Mouse (Mus musculus) spleen, adult 2 months (tissue): Measurements from ENCODE around the gene Dppa2. TPM values are rescaled to one million over a fixed set of nuclear protein-coding genes. Genes with fewer than 3 reads are reported as not detected.
"Not testable (repeated sequence)": the region's sequence is repeated elsewhere in the genome, so short reads cannot be mapped to it uniquely, and the experiment has no call there.

Experiments
- DNase-seq, 2 experiments: peaks; one replicate each; pipeline versions ENCODE4 v3.0.0 to v3.0.0-alpha.2; 2012 to 2021; ENCODE audit warnings: low spot score in 2 of 2, low read depth in 1 of 2
- H3K27ac ChIP-seq: fragments of 200-500 bp; 2 replicates; pipeline ENCODE4 v1.5.1; 2012; ENCODE audit warnings: low read length, inconsistent platforms; ENCODE audit not compliant: insufficient read depth
- H3K27me3 ChIP-seq: fragments of 200-500 bp; 2 replicates; pipeline ENCODE4 v1.6.1; 2012; ENCODE audit warnings: mild to moderate bottlenecking, moderate library complexity, low read length, inconsistent platforms; ENCODE audit not compliant: control insufficient read depth, insufficient read depth
- H3K36me3 ChIP-seq: fragments of 200-500 bp; 2 replicates; pipeline ENCODE4 v1.6.1; 2012; ENCODE audit warnings: mild to moderate bottlenecking, low read length, inconsistent platforms; ENCODE audit not compliant: control insufficient read depth, insufficient read depth
- H3K4me1 ChIP-seq: fragments of 200-500 bp; 2 replicates; pipeline ENCODE4 v1.6.1; 2011; ENCODE audit warnings: inconsistent platforms; ENCODE audit not compliant: control insufficient read depth, insufficient read depth, insufficient read length
- H3K4me3 ChIP-seq: fragments of 200-500 bp; 2 replicates; pipeline ENCODE4 v1.5.1; 2011; ENCODE audit warnings: mild to moderate bottlenecking, inconsistent platforms; ENCODE audit not compliant: insufficient read depth, insufficient read length; ENCODE audit errors: extremely low read depth
- CTCF ChIP-seq: fragments of 200-500 bp; IDR thresholded peaks from 2 replicates; pipeline ENCODE4 v1.5.1; 2011; ENCODE audit warnings: mild to moderate bottlenecking, inconsistent platforms; ENCODE audit not compliant: insufficient read depth, insufficient read length, insufficient replicate concordance; ENCODE audit errors: extremely low read depth
- POLR2A ChIP-seq: fragments of 200-500 bp; IDR thresholded peaks from 2 replicates; pipeline ENCODE4 v1.6.1; 2011; ENCODE audit warnings: low read depth, low read length, inconsistent platforms
- WGBS: fragments of 180-500 bp; shearing (Covaris S2); methylation state at CpG from one replicate; pipeline ENCODE4 v1.1.7; 2018; 5-methylcytosine and 5-hydroxymethylcytosine counted together
- polyA plus RNA-seq: library from polyadenylated mRNA; depleted of rRNA; stranded (reverse); fragments of >200 nt; gene quantifications from 2 replicates; pipeline ENCODE4 v1.2.3, GENCODE M21; 2012

The Dppa2 gene
- polyA plus RNA-seq, 1 experiment = 0.04 TPM

GRCm38 (mm10) chr16:48282801-48283200, 20.9 kb upstream of the Dppa2 start:
- H3K4me1 ChIP-seq = no peaks in the 10 kb centered on the region
- H3K4me3 ChIP-seq = no peak overlapping the region
- DNase-seq = no peak
- no peaks in the 10 kb centered on the region for H3K36me3 ChIP-seq
- WGBS = 76% methylated on average over 1 of the region's 1 CpGs
- no peaks in the 10 kb centered on the region for H3K27me3 ChIP-seq
- H3K27ac ChIP-seq = no peak overlapping the region
- TF ChIP-seq POLR2A = no peak
- no peak for TF ChIP-seq CTCF

GRCm38 (mm10) chr16:48283517-48283916, 20.2 kb upstream of the Dppa2 start, which contains the start of gene Dppa4:
Dppa4 (plus strand) TSS chr16:48283733.
- Histone ChIP-seq H3K4me3 (no peak within 1 kb of the TSS), H3K27ac (no peak within 1 kb of the TSS), H3K4me1 (no peaks in the 10 kb centered on the region), H3K36me3 (no peaks in the 10 kb centered on the region), H3K27me3 (no peaks in the 10 kb centered on the region)
- no peak for DNase-seq
- WGBS = 75% methylated on average over 4 of the region's 4 CpGs
- TF ChIP-seq POLR2A (no peak), CTCF (no peak)

DNA sequence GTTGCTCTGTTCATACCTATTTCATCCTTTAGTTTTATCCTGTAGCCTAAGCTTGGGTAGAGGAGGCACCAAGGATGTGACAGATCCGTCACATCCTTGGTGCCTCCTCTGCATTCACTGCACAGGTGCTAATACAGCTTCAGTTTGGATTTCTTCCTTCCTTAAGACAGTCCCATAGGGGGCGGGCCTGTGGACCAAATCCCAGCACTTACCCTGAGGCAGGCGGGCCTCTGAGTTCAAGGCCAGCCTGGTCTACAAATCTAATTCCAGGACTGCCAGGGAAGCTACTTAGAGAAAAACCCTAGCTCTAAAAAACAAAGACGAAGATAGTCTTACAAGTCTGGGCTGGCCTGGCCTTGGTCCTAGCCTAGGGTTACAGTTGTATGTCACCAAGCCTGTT, 18.2 kb upstream of the Dppa2 start:
- Histone ChIP-seq H3K36me3 (no peaks in the 10 kb centered on the region), H3K27me3 (no peaks in the 10 kb centered on the region), H3K4me3 (no peak overlapping the region), H3K4me1 (no peaks in the 10 kb centered on the region), H3K27ac (no peak overlapping the region)
- TF ChIP-seq CTCF (no peak), POLR2A (no peak)
- 92% methylated on average over 4 of the region's 4 CpGs for WGBS
- no peak for DNase-seq

DNA sequence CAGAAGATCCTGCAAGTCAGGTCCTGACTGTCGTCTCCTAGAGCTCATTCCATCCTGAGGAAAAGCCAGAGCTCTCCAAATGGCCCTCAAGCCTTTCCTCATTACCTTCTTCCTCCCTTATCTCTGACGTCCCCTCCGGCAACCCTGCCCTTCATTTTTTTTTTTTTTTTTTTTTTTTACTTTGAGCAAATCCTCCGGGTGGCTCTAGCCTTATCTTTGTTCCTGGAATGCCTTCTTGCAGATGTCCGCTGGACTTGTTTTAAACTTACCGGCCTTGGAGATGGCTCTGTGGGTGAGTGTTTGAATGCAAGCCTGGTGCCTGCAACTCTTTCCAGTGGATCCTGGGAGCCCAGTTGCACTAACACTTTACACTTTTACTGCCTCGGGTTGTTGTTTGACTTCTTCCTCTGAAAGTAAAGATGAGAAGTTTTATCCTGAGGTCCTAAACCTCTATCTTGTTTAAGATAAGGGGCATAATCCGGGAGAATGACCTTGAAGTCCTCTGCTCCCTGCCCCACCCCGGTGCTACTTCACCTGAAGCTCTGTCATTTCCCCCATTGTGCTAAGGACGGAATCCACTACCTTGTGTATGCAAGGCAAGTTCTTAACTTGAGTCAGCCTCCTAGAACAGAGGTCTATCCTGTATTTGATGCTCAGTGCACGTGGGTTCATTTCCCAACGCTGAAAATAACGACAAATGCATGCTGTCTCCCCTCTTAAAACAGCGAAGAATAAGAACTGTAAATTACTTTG, 6.1 kb upstream of the Dppa2 start:
- no peaks in the 10 kb centered on the region for H3K4me1 ChIP-seq
- no peak overlapping the region for H3K4me3 ChIP-seq
- DNase-seq = no peak
- no peak for TF ChIP-seq CTCF
- no peak for TF ChIP-seq POLR2A
- no peaks in the 10 kb centered on the region for H3K27me3 ChIP-seq
- H3K27ac ChIP-seq = no peak overlapping the region
- no peaks in the 10 kb centered on the region for H3K36me3 ChIP-seq
- 67% methylated on average over 14 of the region's 14 CpGs for WGBS

GRCm38 (mm10) chr16:48299884-48300283, 3.8 kb upstream of the Dppa2 start:
- Histone ChIP-seq H3K27ac (no peak overlapping the region), H3K4me1 (no peaks in the 10 kb centered on the region), H3K36me3 (no peaks in the 10 kb centered on the region), H3K27me3 (no peaks in the 10 kb centered on the region), H3K4me3 (no peak overlapping the region)
- no peak for DNase-seq
- TF ChIP-seq CTCF (no peak), POLR2A (no peak)
- 34% methylated on average over 3 of the region's 3 CpGs for WGBS

GRCm38 (mm10) chr16:48303983-48304382, 275 bp downstream of the Dppa2 start:
- 84% methylated on average over 3 of the region's 3 CpGs for WGBS
- no peak for DNase-seq
- Histone ChIP-seq H3K27me3 (no peaks in the 10 kb centered on the region), H3K27ac (no peak overlapping the region), H3K4me3 (no peak overlapping the region), H3K36me3 (no peaks in the 10 kb centered on the region), H3K4me1 (no peaks in the 10 kb centered on the region)
- TF ChIP-seq CTCF (no peak), POLR2A (no peak)

DNA sequence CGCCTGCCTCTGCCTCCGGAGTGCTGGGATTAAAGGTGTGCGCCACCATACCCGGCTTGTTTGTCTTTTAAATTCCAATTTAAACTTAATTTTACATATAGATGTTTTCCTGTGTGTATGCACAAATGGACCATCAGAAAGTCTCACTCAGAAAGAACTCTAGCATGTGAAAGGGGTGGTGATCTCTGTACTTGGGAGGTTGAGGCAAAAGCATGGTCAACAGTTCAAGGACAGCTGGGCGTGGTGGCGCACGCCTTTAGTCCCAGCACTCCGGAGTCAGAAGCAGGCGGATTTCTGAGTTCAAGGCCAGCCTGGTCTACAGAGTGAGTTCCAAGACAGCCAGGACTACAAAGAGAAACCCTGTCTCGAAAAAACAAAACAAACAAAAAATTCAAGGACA, 5.2 kb downstream of the Dppa2 start:
- H3K4me1 ChIP-seq, DNase-seq, H3K27me3 ChIP-seq, H3K4me3 ChIP-seq, H3K27ac ChIP-seq, H3K36me3 ChIP-seq: not testable (repeated sequence)
- 89% methylated on average over 10 of the region's 10 CpGs for WGBS
